Mouse (Mus musculus) thymus, adult 2 months (tissue): ENCODE results near the gene Gm45716.

Source experiments
- CTCF ChIP-seq: fragments of 200-500 bp; IDR thresholded peaks from 2 replicates; pipeline ENCODE4 v1.5.1; 2012; ENCODE audit warnings: mild to moderate bottlenecking, control low read depth, low read length, moderate library complexity, borderline replicate concordance; ENCODE audit not compliant: control insufficient read depth, poor library complexity, insufficient read depth; ENCODE audit errors: extremely low read depth
- POLR2A ChIP-seq: fragments of 200-500 bp; IDR thresholded peaks from 2 replicates; pipeline ENCODE4 v1.6.1; 2012; ENCODE audit warnings: mild to moderate bottlenecking, low read length, control low read depth, moderate library complexity; ENCODE audit not compliant: control insufficient read depth, poor library complexity, insufficient read depth; ENCODE audit errors: extremely low read depth

- TF ChIP-seq POLR2A (no peak), CTCF (no peak)
These were observed 32.0 kb upstream of the Gm45716 start for GRCm38 (mm10) chr11:90155466-90155865.
